20 mouse cellular contexts compared by ENCODE assay signal in genomic region chr15:64510649-64511048, GRCm38 (mm10).
A peak's percentile ranks its signal among the peaks of the same experiment; 100 is the strongest.
DNase-seq lines count a peak whose midpoint lies in the region; ATAC-seq and TF ChIP-seq lines count a peak whose summit lies in the region.
"Had no signal": no experiment of that assay in that cellular context is flagged by ENCODE, and none has a peak within 500 bp of the region (broad histone marks: within the 10 kb centered on the region; RNA-seq: fewer than 3 reads in every experiment).

No protein-coding gene starts in this region.

- H3K36me3 ChIP-seq in heart, embryonic 13.5 days, result no peaks in the 10 kb centered on the region
- H3K36me3 ChIP-seq in heart, postnatal 0 days (replicated peaks; ENCODE audit: control insufficient read depth, insufficient read depth, low read length), result no peaks in the 10 kb centered on the region
- H3K36me3 ChIP-seq in intestine, embryonic 16.5 days (ENCODE audit: control insufficient read depth, insufficient read depth, low read length), result no peaks in the 10 kb centered on the region
- H3K36me3 ChIP-seq: embryonic facial prominence, embryonic 15.5 days; forebrain, embryonic 15.5 days; hindbrain, embryonic 13.5 days had no signal

- WGBS in heart, embryonic 13.5 days, result 31% methylated on average over 2 of the region's 2 CpGs
- WGBS in heart, postnatal 0 days, result 31% methylated on average over 2 of the region's 2 CpGs
- 68% methylated on average over 2 of the region's 2 CpGs for WGBS in intestine, embryonic 16.5 days

- ATAC-seq in heart, embryonic 13.5 days (ENCODE audit: extremely low read depth, insufficient number of reproducible peaks, low FRiP score, low TSS enrichment), result no peak; the same call in 1 of the 2 replicates
- ATAC-seq in heart, postnatal 0 days (ENCODE audit: insufficient read depth, low read depth), result peak; percentile 75
- no peak for ATAC-seq in intestine, embryonic 16.5 days
- ATAC-seq: forebrain, embryonic 15.5 days; hindbrain, postnatal 0 days had no signal

- peak; percentile 80 for DNase-seq in heart, adult 11 months
- no peak for DNase-seq in heart, postnatal 25 days (ENCODE audit: low spot score)
- no peak for DNase-seq in heart, postnatal 10 days
- DNase-seq in heart, postnatal 0 days (ENCODE audit: low spot score), result no peak
- no peak for DNase-seq in heart, adult 9 months (ENCODE audit: low spot score in 2 of 2)
- DNase-seq: adrenal gland, adult 2 months; adrenal gland, postnatal 25 days; cerebellum, adult 18-20 months; cerebellum, adult 9-11 months; cerebellum, postnatal 36 days; gastrocnemius, postnatal 36 days; kidney, adult 2 months had no signal

- intact Hi-C loops in heart, postnatal 25 days (cut with DNase I), result no loop called here
- intact Hi-C loops in heart, postnatal 10 days (cut with DNase I), result no loop called here

- peaks cover 19% of the 10 kb centered on the region for H3K4me1 ChIP-seq in heart, embryonic 13.5 days
- H3K4me1 ChIP-seq in heart, postnatal 0 days (ENCODE audit: control insufficient read depth, insufficient read depth), result peaks cover 14% of the 10 kb centered on the region; the same call in 1 of the 2 replicates
- no peaks in the 10 kb centered on the region for H3K4me1 ChIP-seq in intestine, embryonic 16.5 days (ENCODE audit: control insufficient read depth, insufficient read depth, low read length)
- H3K4me1 ChIP-seq: forebrain, embryonic 15.5 days had no signal

- H3K27me3 ChIP-seq in heart, embryonic 13.5 days (replicated peaks), result no peaks in the 10 kb centered on the region
- H3K27me3 ChIP-seq in heart, postnatal 0 days (ENCODE audit: control insufficient read depth, insufficient read depth, low read length), result no peaks in the 10 kb centered on the region
- no peaks in the 10 kb centered on the region for H3K27me3 ChIP-seq in intestine, embryonic 16.5 days (replicated peaks; ENCODE audit: control insufficient read depth, insufficient read depth, low read length)
- H3K27me3 ChIP-seq: CH12.LX; embryonic facial prominence, embryonic 15.5 days; forebrain, embryonic 15.5 days; hindbrain, embryonic 13.5 days had no signal

- H3K4me3 ChIP-seq in heart, embryonic 13.5 days, result no peak overlapping the region
- no peak overlapping the region for H3K4me3 ChIP-seq in heart, postnatal 0 days (ENCODE audit: low read depth, low read length)
- H3K4me3 ChIP-seq in intestine, embryonic 16.5 days (ENCODE audit: low read length), result no peak overlapping the region
- H3K4me3 ChIP-seq: embryonic facial prominence, embryonic 15.5 days; erythroblast, embryonic 14.5 days; forebrain, embryonic 15.5 days; hindbrain, embryonic 13.5 days had no signal

- no peak overlapping the region for H3K9ac ChIP-seq in heart, embryonic 13.5 days
- H3K9ac ChIP-seq in heart, postnatal 0 days (replicated peaks; ENCODE audit: low read depth, low read length), result no peak overlapping the region
- no peak overlapping the region for H3K9ac ChIP-seq in intestine, embryonic 16.5 days (ENCODE audit: low read depth, low read length)
- H3K9ac ChIP-seq: embryonic facial prominence, embryonic 15.5 days; forebrain, embryonic 15.5 days; hindbrain, embryonic 13.5 days had no signal

- H3K27ac ChIP-seq in heart, embryonic 13.5 days (replicated peaks), result peak overlapping the region; percentile 75
- H3K27ac ChIP-seq in heart, postnatal 0 days (ENCODE audit: low read depth), result peak overlapping the region; percentile 30
- H3K27ac ChIP-seq in intestine, embryonic 16.5 days (ENCODE audit: low read length), result no peak overlapping the region
- H3K27ac ChIP-seq: embryonic facial prominence, embryonic 15.5 days; forebrain, embryonic 15.5 days; hindbrain, embryonic 13.5 days; hindbrain, postnatal 0 days had no signal

- H3K4me2 ChIP-seq in heart, embryonic 13.5 days, result no peak overlapping the region
- H3K4me2 ChIP-seq in heart, postnatal 0 days (ENCODE audit: low read depth, low read length), result no peak overlapping the region
- no peak overlapping the region for H3K4me2 ChIP-seq in intestine, embryonic 16.5 days (ENCODE audit: low read depth, low read length)
- H3K4me2 ChIP-seq: embryonic facial prominence, embryonic 15.5 days; forebrain, embryonic 15.5 days; hindbrain, embryonic 13.5 days had no signal

- no peak for TF ChIP-seq EP300 in heart, postnatal 0 days (IDR thresholded peaks at IDR 0.05; ENCODE audit: low read depth)

- TF ChIP-seq CTCF in heart, postnatal 0 days (IDR thresholded peaks at IDR 0.05; ENCODE audit: low read depth), result no peak

- peaks cover 9% of the 10 kb centered on the region for H3K9me3 ChIP-seq in heart, embryonic 13.5 days
- H3K9me3 ChIP-seq in heart, postnatal 0 days (replicated peaks; ENCODE audit: control insufficient read depth, low read length), result 0 out of 2 replicates have a peak, but pooled peaks cover 3% of the 10 kb centered on the region
- peaks cover 4% of the 10 kb centered on the region; the same call in 1 of the 2 replicates for H3K9me3 ChIP-seq in intestine, embryonic 16.5 days (ENCODE audit: control insufficient read depth, low read length)
- H3K9me3 ChIP-seq: embryonic facial prominence, embryonic 15.5 days; forebrain, embryonic 15.5 days; hindbrain, embryonic 13.5 days had no signal
